Mouse (Mus musculus): ENCODE data around the gene Ankrd52.

GRCm38 (mm10) chr10:128435873-128436272 lies 59.0 kb downstream of the Ankrd52 start:
- TF ChIP-seq CTCF (IDR thresholded peaks at IDR 0.05; ENCODE audit: control insufficient read depth, insufficient read depth, insufficient replicate concordance, low read depth, low read length), result no peak
- TF ChIP-seq POLR2A (IDR thresholded peaks at IDR 0.05; ENCODE audit: control insufficient read depth, low read depth, low read length), result no peak
